Mouse (Mus musculus): Measurements from ENCODE around the gene Abcb4. TPM values are rescaled to one million over a fixed set of nuclear protein-coding genes. Genes with fewer than 3 reads are reported as not detected.

The Abcb4 gene
- total and polyA plus RNA-seq, 3 experiments, result 0.27 to 0.68 (median 0.29) TPM

DNA sequence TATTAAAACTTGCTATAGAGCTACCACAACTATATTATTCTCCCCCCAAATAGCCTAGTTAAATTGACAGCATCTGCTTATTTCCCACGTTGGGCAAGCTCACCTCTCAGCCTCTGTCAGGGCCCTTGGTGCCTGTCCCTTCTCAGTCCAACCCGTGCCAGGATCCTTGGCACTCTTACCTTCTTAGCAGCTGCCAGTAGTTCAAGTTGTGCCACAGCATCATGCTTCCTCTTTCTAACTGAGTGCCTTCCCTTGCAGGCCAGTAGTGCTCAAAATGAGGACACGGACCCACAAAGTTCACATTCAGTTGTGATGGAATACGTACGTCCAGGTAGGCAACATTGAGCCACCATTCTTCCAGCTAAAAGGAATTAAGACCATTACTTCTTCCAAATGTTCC is 94.4 kb downstream of the Abcb4 start:
- peaks cover 41 to 65% of the 10 kb centered on the region in 2 experiments for H3K36me3 ChIP-seq (replicated peaks in 1 of 2; ENCODE audit: control insufficient read depth in 1 of 2, insufficient read depth in 1 of 2, low read length in 1 of 2)
- dilution Hi-C loops (cut with MboI; ENCODE audit: extremely low pct_ligation_motif_present, extremely low pct_unique_long_range_greater_than_20kb, low sequenced_read_pairs), result no loop called here

DNA sequence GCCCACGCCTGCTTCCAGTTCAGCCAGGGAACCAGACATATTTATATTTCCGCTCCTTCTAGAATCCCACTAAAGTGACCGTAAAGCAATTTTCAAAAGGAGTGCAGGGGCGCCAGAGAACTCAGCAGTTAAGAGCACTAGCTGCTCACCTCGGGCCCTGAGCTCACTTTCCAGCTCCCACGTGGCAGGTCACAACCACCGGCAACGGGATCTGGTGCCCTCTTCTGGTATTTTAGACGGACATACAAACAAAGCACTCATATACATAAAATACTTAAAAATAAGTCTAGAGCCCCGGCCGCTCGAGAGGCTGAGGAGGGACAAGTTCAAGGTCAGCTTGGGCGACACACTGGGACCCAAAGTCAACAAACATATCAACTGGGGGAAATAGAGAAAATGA is 97.0 kb downstream of the Abcb4 start:
- in situ Hi-C loops (cut with MboI; ENCODE audit: low pct_ligation_motif_present, low pct_unique_long_range_greater_than_20kb, low sequenced_read_pairs), result no loop called here
- no peak for DNase-seq (ENCODE audit: extremely low read depth)
- H3K27ac ChIP-seq (ENCODE audit: insufficient read depth, low read depth), result no peak overlapping the region
- H3K4me2 ChIP-seq (ENCODE audit: insufficient read depth, low read depth, poor library complexity, severe bottlenecking), result no peak overlapping the region
- H3K36me3 ChIP-seq (replicated peaks in 1 of 2; ENCODE audit: control insufficient read depth in 1 of 2, insufficient read depth in 1 of 2, low read length in 1 of 2), result peaks cover 43 to 65% of the 10 kb centered on the region in 2 experiments
- H3K4me1 ChIP-seq (ENCODE audit: control insufficient read depth in 1 of 2, insufficient read depth in 2 of 2), result peaks cover 11 to 42% of the 10 kb centered on the region in 2 experiments
- peaks cover 6% of the 10 kb centered on the region for H3K79me2 ChIP-seq (replicated peaks; ENCODE audit: control insufficient read depth, extremely low read depth, insufficient read depth, poor library complexity, severe bottlenecking)
- H3K9me3 ChIP-seq (replicated peaks; ENCODE audit: low read length), result no peaks in the 10 kb centered on the region
- no peak overlapping the region for H3K9ac ChIP-seq (ENCODE audit: insufficient read depth, low read depth)
- dilution Hi-C loops (cut with MboI; ENCODE audit: extremely low pct_ligation_motif_present, extremely low pct_unique_long_range_greater_than_20kb, low sequenced_read_pairs), result no loop called here
- no peaks in the 10 kb centered on the region for H3K27me3 ChIP-seq (replicated peaks)
- TF ChIP-seq UBTF (IDR thresholded peaks at IDR 0.05; ENCODE audit: low read depth, low read length) (no peak), EP300 (IDR thresholded peaks at IDR 0.05; ENCODE audit: low read length) (no peak), ETS1 (conservative IDR thresholded peaks at IDR 0.05; ENCODE audit: low read depth, low read length) (no peak), NELFE (IDR thresholded peaks at IDR 0.05; ENCODE audit: low read depth, low read length) (no peak), ZC3H11A (IDR thresholded peaks at IDR 0.05; ENCODE audit: low read depth, low read length) (no peak), NRF1 (IDR thresholded peaks at IDR 0.05; ENCODE audit: low read depth, low read length) (no peak), KAT2A (IDR thresholded peaks at IDR 0.05; ENCODE audit: insufficient replicate concordance, low read length) (no peak), BHLHE40 (IDR thresholded peaks at IDR 0.05; ENCODE audit: low read depth, low read length) (no peak), IRF4 (IDR thresholded peaks at IDR 0.05; ENCODE audit: low read depth, low read length) (no peak), TBP (conservative IDR thresholded peaks at IDR 0.05; ENCODE audit: low read depth, low read length) (no peak), TCF12 (IDR thresholded peaks at IDR 0.05; ENCODE audit: low read depth, low read length) (no peak)
- no peak overlapping the region for H3K4me3 ChIP-seq (replicated peaks in 1 of 3; ENCODE audit: low read depth in 2 of 3, low read length in 2 of 3, poor library complexity in 1 of 3)

More for the DNA sequence above, 94.4 kb downstream of the Abcb4 start:
- H3K27ac ChIP-seq (ENCODE audit: insufficient read depth, low read depth), result no peak overlapping the region
- no peak overlapping the region for H3K4me3 ChIP-seq (replicated peaks in 1 of 3; ENCODE audit: low read depth in 2 of 3, low read length in 2 of 3, poor library complexity in 1 of 3)
- no peak for TF ChIP-seq EP300 (IDR thresholded peaks at IDR 0.05; ENCODE audit: low read length)
- H3K9ac ChIP-seq (ENCODE audit: insufficient read depth, low read depth), result no peak overlapping the region
- H3K27me3 ChIP-seq (replicated peaks), result no peaks in the 10 kb centered on the region
- peaks cover 2% of the 10 kb centered on the region; the same call in 1 of the 2 replicates for H3K79me2 ChIP-seq (replicated peaks; ENCODE audit: control insufficient read depth, extremely low read depth, insufficient read depth, poor library complexity, severe bottlenecking)
- in situ Hi-C loops (cut with MboI; ENCODE audit: low pct_ligation_motif_present, low pct_unique_long_range_greater_than_20kb, low sequenced_read_pairs), result no loop called here
- H3K4me2 ChIP-seq (ENCODE audit: insufficient read depth, low read depth, poor library complexity, severe bottlenecking), result no peak overlapping the region
- no peak for DNase-seq (ENCODE audit: extremely low read depth)
- no peaks in the 10 kb centered on the region for H3K9me3 ChIP-seq (replicated peaks; ENCODE audit: low read length)
- H3K4me1 ChIP-seq (ENCODE audit: control insufficient read depth in 1 of 2, insufficient read depth in 2 of 2), result peaks cover 9 to 43% of the 10 kb centered on the region in 2 experiments

DNA sequence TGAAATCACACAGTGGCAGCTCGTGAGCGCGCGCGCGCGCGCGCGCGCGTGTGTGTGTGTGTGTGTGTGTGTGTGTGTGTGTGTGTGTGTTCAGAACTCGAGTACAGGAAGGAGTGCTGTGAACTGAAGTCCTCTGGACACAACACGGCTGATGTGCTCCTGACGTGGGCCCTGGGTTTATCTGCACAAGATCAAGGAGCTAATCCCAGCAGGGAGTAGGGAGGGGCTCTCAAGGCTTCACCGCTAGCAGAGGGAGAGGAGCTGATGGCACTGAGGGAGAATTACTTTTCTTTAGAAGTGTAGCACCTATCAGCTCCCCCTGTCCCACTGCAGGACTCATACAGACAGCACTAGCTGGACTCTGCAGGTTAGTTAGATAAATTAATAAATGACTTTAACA is 98.1 kb downstream of the Abcb4 start:
- in situ Hi-C loops (cut with MboI; ENCODE audit: low pct_ligation_motif_present, low pct_unique_long_range_greater_than_20kb, low sequenced_read_pairs), result no loop called here
- TF ChIP-seq NRF1 (IDR thresholded peaks at IDR 0.05; ENCODE audit: low read depth, low read length), result no peak
- no peak for TF ChIP-seq ETS1 (conservative IDR thresholded peaks at IDR 0.05; ENCODE audit: low read depth, low read length)
- TF ChIP-seq SIN3A (IDR thresholded peaks at IDR 0.05; ENCODE audit: low read length), result no peak
- no peak for TF ChIP-seq MAFK (IDR thresholded peaks at IDR 0.05; ENCODE audit: insufficient replicate concordance, low read length)
- TF ChIP-seq CHD2 (IDR thresholded peaks at IDR 0.05; ENCODE audit: low read length), result no peak
- no peak for TF ChIP-seq ZMIZ1 (IDR thresholded peaks at IDR 0.05; ENCODE audit: low read depth, low read length)
- TF ChIP-seq ZNF384 (IDR thresholded peaks at IDR 0.05; ENCODE audit: low read depth, low read length), result no peak
- TF ChIP-seq TCF12 (IDR thresholded peaks at IDR 0.05; ENCODE audit: low read depth, low read length), result no peak
- TF ChIP-seq POLR2AphosphoS2 (IDR thresholded peaks at IDR 0.05; ENCODE audit: low read depth, low read length), result no peak
- no peak for TF ChIP-seq IRF4 (IDR thresholded peaks at IDR 0.05; ENCODE audit: low read depth, low read length)
- no peak for TF ChIP-seq KAT2A (IDR thresholded peaks at IDR 0.05; ENCODE audit: insufficient replicate concordance, low read length)
- no peak for TF ChIP-seq JUN (IDR thresholded peaks at IDR 0.05; ENCODE audit: insufficient read depth, low read depth, low read length)
- TF ChIP-seq RAD21 (IDR thresholded peaks at IDR 0.05; ENCODE audit: low read depth, low read length), result no peak
- no peaks in the 10 kb centered on the region for H3K27me3 ChIP-seq (replicated peaks)
- peaks cover 14% of the 10 kb centered on the region for H3K79me2 ChIP-seq (replicated peaks; ENCODE audit: control insufficient read depth, extremely low read depth, insufficient read depth, poor library complexity, severe bottlenecking)
- H3K4me2 ChIP-seq (ENCODE audit: insufficient read depth, low read depth, poor library complexity, severe bottlenecking), result no peak overlapping the region
- H3K27ac ChIP-seq (ENCODE audit: insufficient read depth, low read depth), result no peak overlapping the region
- no peak overlapping the region for H3K4me3 ChIP-seq (replicated peaks in 1 of 3; ENCODE audit: low read depth in 2 of 3, low read length in 2 of 3, poor library complexity in 1 of 3)
- H3K9me3 ChIP-seq (replicated peaks; ENCODE audit: low read length), result no peaks in the 10 kb centered on the region
- DNase-seq (ENCODE audit: extremely low read depth), result no peak
- peaks cover 37 to 58% of the 10 kb centered on the region in 2 experiments for H3K36me3 ChIP-seq (replicated peaks in 1 of 2; ENCODE audit: control insufficient read depth in 1 of 2, insufficient read depth in 1 of 2, low read length in 1 of 2)
- H3K4me1 ChIP-seq (ENCODE audit: control insufficient read depth in 1 of 2, insufficient read depth in 2 of 2), result peaks cover 8 to 36% of the 10 kb centered on the region in 2 experiments
- dilution Hi-C loops (cut with MboI; ENCODE audit: extremely low pct_ligation_motif_present, extremely low pct_unique_long_range_greater_than_20kb, low sequenced_read_pairs), result no loop called here
- H3K9ac ChIP-seq (ENCODE audit: insufficient read depth, low read depth), result no peak overlapping the region
